Mouse (Mus musculus) embryonic facial prominence, embryonic 13.5 days (tissue): Measurements from ENCODE around the gene Rpl9-ps6. TPM values are rescaled to one million over a fixed set of nuclear protein-coding genes. Genes with fewer than 3 reads are reported as not detected.

ENCODE experiments used
- ATAC-seq: fragments of 200-750 bp; cut with Nextera tagmentation; 2 replicates; pipeline ENCODE4 v1.8.0; 2017; ENCODE audit warnings: low read depth; ENCODE audit not compliant: insufficient number of reproducible peaks, insufficient read depth, low FRiP score, low TSS enrichment
- H3K27ac ChIP-seq: fragments of 300-500 bp; sonication (generic); 2 replicates; pipeline ENCODE4 v1.5.1; 2015; ENCODE audit warnings: moderate library complexity, mild to moderate bottlenecking, inconsistent platforms
- H3K27me3 ChIP-seq: fragments of 300-500 bp; sonication (generic); 2 replicates; pipeline ENCODE4 v1.6.1; 2015; ENCODE audit warnings: mild to moderate bottlenecking, inconsistent platforms
- H3K36me3 ChIP-seq: fragments of 300-500 bp; sonication (generic); 2 replicates; pipeline ENCODE4 v1.6.1; 2015; ENCODE audit warnings: mild to moderate bottlenecking, inconsistent platforms
- H3K4me1 ChIP-seq: fragments of 300-500 bp; sonication (generic); 2 replicates; pipeline ENCODE4 v1.6.1; 2015; ENCODE audit warnings: inconsistent platforms
- H3K4me2 ChIP-seq: fragments of 300-500 bp; sonication (generic); 2 replicates; pipeline ENCODE4 v1.6.1; 2015; ENCODE audit warnings: moderate library complexity, mild to moderate bottlenecking, inconsistent platforms
- H3K4me3 ChIP-seq: fragments of 300-500 bp; sonication (generic); 2 replicates; pipeline ENCODE4 v1.5.1; 2015; ENCODE audit warnings: mild to moderate bottlenecking, inconsistent platforms
- H3K9ac ChIP-seq: fragments of 300-500 bp; sonication (generic); 2 replicates; pipeline ENCODE4 v1.6.1; 2015; ENCODE audit warnings: mild to moderate bottlenecking, inconsistent platforms
- H3K9me3 ChIP-seq: fragments of 300-500 bp; sonication (generic); 2 replicates; pipeline ENCODE4 v1.6.1; 2016; ENCODE audit warnings: inconsistent platforms
- WGBS: fragments of 180-500 bp; shearing (Covaris S2); methylation state at CpG from one replicate; pipeline ENCODE4 v1.1.7; 2015; ENCODE audit warnings: mixed read lengths; 5-methylcytosine and 5-hydroxymethylcytosine counted together
- polyA plus RNA-seq: library from polyadenylated mRNA; unstranded; fragments of >200 nt; fragmentation: Nextera tagmentation; extraction: Ambion mirVana; gene quantifications from 2 replicates; pipeline ENCODE4 v1.2.1, GENCODE M21; 2015

The Rpl9-ps6 gene
- polyA plus RNA-seq, result 151 and 233 TPM in 2 replicates

GRCm38 (mm10) chr19:32466478-32466877 is at the start of gene Rpl9-ps6:
Gene Rpl9-ps6 (minus strand): TSS chr19:32466578.
- no peak within 1 kb of the TSS for H3K27ac ChIP-seq
- no peak for ATAC-seq
- no peaks in the 10 kb centered on the region for H3K4me1 ChIP-seq
- H3K4me3 ChIP-seq, result no peak within 1 kb of the TSS
- no peak within 1 kb of the TSS for H3K4me2 ChIP-seq
- H3K36me3 ChIP-seq, result no peaks in the 10 kb centered on the region
- no peak within 1 kb of the TSS for H3K9ac ChIP-seq
- WGBS, result 74% methylated on average over 6 of the region's 6 CpGs
- H3K9me3 ChIP-seq, result no peaks in the 10 kb centered on the region
- H3K27me3 ChIP-seq, result no peaks in the 10 kb centered on the region

GRCm38 (mm10) chr19:32512518-32512917 is 46.1 kb upstream of the Rpl9-ps6 start:
- peaks cover 73% of the 10 kb centered on the region for H3K36me3 ChIP-seq
- no peak overlapping the region for H3K4me3 ChIP-seq
- H3K4me1 ChIP-seq, result 0 out of 2 replicates have a peak, but pooled peaks cover 3% of the 10 kb centered on the region
- H3K9me3 ChIP-seq, result peaks cover 5% of the 10 kb centered on the region; the same call in 1 of the 2 replicates
- WGBS, result 41% methylated on average over 1 of the region's 1 CpGs
- no peaks in the 10 kb centered on the region for H3K27me3 ChIP-seq
- no peak overlapping the region for H3K9ac ChIP-seq
- no peak overlapping the region for H3K4me2 ChIP-seq
- H3K27ac ChIP-seq, result no peak overlapping the region
- no peak for ATAC-seq

- Histone ChIP-seq H3K36me3 (peaks cover 64% of the 10 kb centered on the region), H3K4me2 (no peak overlapping the region), H3K9me3 (peaks cover 5% of the 10 kb centered on the region; the same call in 1 of the 2 replicates), H3K9ac (no peak overlapping the region), H3K27me3 (no peaks in the 10 kb centered on the region), H3K4me1 (0 out of 2 replicates have a peak, but pooled peaks cover 9% of the 10 kb centered on the region), H3K4me3 (no peak overlapping the region), H3K27ac (no peak overlapping the region)
- 96% methylated on average over 6 of the region's 6 CpGs for WGBS
- ATAC-seq, result no peak
Observed at GRCm38 (mm10) chr19:32510962-32511361, 44.6 kb upstream of the Rpl9-ps6 start.

- Histone ChIP-seq H3K27ac (no peak overlapping the region), H3K9ac (no peak overlapping the region), H3K4me2 (no peak overlapping the region), H3K4me3 (no peak overlapping the region), H3K27me3 (no peaks in the 10 kb centered on the region), H3K9me3 (peaks cover 5% of the 10 kb centered on the region; the same call in 1 of the 2 replicates), H3K36me3 (peaks cover 59% of the 10 kb centered on the region), H3K4me1 (0 out of 2 replicates have a peak, but pooled peaks cover 9% of the 10 kb centered on the region)
- no peak for ATAC-seq
- 77% methylated on average over 3 of the region's 3 CpGs for WGBS
Observed at GRCm38 (mm10) chr19:32510267-32510666, 43.9 kb upstream of the Rpl9-ps6 start.

- H3K9me3 ChIP-seq, result peaks cover 5% of the 10 kb centered on the region; the same call in 1 of the 2 replicates
- H3K36me3 ChIP-seq, result peaks cover 43% of the 10 kb centered on the region
- H3K4me3 ChIP-seq, result no peak overlapping the region
- H3K4me1 ChIP-seq, result 0 out of 2 replicates have a peak, but pooled peaks cover 9% of the 10 kb centered on the region
- H3K4me2 ChIP-seq, result no peak overlapping the region
- no peak overlapping the region for H3K9ac ChIP-seq
- no peaks in the 10 kb centered on the region for H3K27me3 ChIP-seq
- WGBS, result 83% methylated on average over 9 of the region's 9 CpGs
- H3K27ac ChIP-seq, result no peak overlapping the region
- no peak for ATAC-seq
Observed at GRCm38 (mm10) chr19:32507526-32507925, 41.1 kb upstream of the Rpl9-ps6 start.

- Histone ChIP-seq H3K4me1 (0 out of 2 replicates have a peak, but pooled peaks cover 9% of the 10 kb centered on the region), H3K9ac (no peak overlapping the region), H3K4me3 (no peak overlapping the region), H3K36me3 (peaks cover 39% of the 10 kb centered on the region), H3K27me3 (no peaks in the 10 kb centered on the region), H3K4me2 (no peak overlapping the region), H3K27ac (no peak overlapping the region), H3K9me3 (peaks cover 3% of the 10 kb centered on the region; the same call in 1 of the 2 replicates)
- 83% methylated on average over 6 of the region's 6 CpGs for WGBS
- no peak for ATAC-seq
Observed at GRCm38 (mm10) chr19:32507100-32507499, 40.7 kb upstream of the Rpl9-ps6 start.

- no peak overlapping the region for H3K4me3 ChIP-seq
- 78% methylated on average over 5 of the region's 5 CpGs for WGBS
- H3K9ac ChIP-seq, result no peak overlapping the region
- no peaks in the 10 kb centered on the region for H3K27me3 ChIP-seq
- no peak overlapping the region for H3K4me2 ChIP-seq
- 0 out of 2 replicates have a peak, but pooled peaks cover 9% of the 10 kb centered on the region for H3K4me1 ChIP-seq
- H3K9me3 ChIP-seq, result no peaks in the 10 kb centered on the region
- ATAC-seq, result no peak
- H3K27ac ChIP-seq, result no peak overlapping the region
- peaks cover 36% of the 10 kb centered on the region for H3K36me3 ChIP-seq
Observed at GRCm38 (mm10) chr19:32506514-32506913, 40.1 kb upstream of the Rpl9-ps6 start.

GRCm38 (mm10) chr19:32506081-32506480 is 39.7 kb upstream of the Rpl9-ps6 start:
- Histone ChIP-seq H3K36me3 (peaks cover 32% of the 10 kb centered on the region), H3K27me3 (no peaks in the 10 kb centered on the region), H3K4me3 (no peak overlapping the region), H3K27ac (no peak overlapping the region), H3K9ac (no peak overlapping the region), H3K4me2 (no peak overlapping the region), H3K9me3 (no peaks in the 10 kb centered on the region), H3K4me1 (0 out of 2 replicates have a peak, but pooled peaks cover 9% of the 10 kb centered on the region)
- no peak for ATAC-seq
- 80% methylated on average over 8 of the region's 8 CpGs for WGBS

- H3K9ac ChIP-seq, result no peak overlapping the region
- no peak overlapping the region for H3K27ac ChIP-seq
- H3K27me3 ChIP-seq, result no peaks in the 10 kb centered on the region
- no peaks in the 10 kb centered on the region for H3K4me1 ChIP-seq
- no peak for ATAC-seq
- no peak overlapping the region for H3K4me3 ChIP-seq
- peaks cover 24% of the 10 kb centered on the region for H3K36me3 ChIP-seq
- whole genome bisulfite sequencing, result 79% methylated on average over 6 of the region's 6 CpGs
- no peak overlapping the region for H3K4me2 ChIP-seq
- H3K9me3 ChIP-seq, result no peaks in the 10 kb centered on the region
Observed at GRCm38 (mm10) chr19:32501414-32501813, 35.0 kb upstream of the Rpl9-ps6 start.

GRCm38 (mm10) chr19:32498002-32498401 is 31.6 kb upstream of the Rpl9-ps6 start:
- 96% methylated on average over 5 of the region's 5 CpGs for WGBS
- Histone ChIP-seq H3K27ac (no peak overlapping the region), H3K4me2 (no peak overlapping the region), H3K9ac (no peak overlapping the region), H3K36me3 (peaks cover 36% of the 10 kb centered on the region), H3K4me1 (no peaks in the 10 kb centered on the region), H3K4me3 (no peak overlapping the region), H3K9me3 (no peaks in the 10 kb centered on the region), H3K27me3 (no peaks in the 10 kb centered on the region)
- no peak for ATAC-seq

GRCm38 (mm10) chr19:32497411-32497810 is 31.0 kb upstream of the Rpl9-ps6 start:
- H3K4me1 ChIP-seq, result no peaks in the 10 kb centered on the region
- peaks cover 42% of the 10 kb centered on the region for H3K36me3 ChIP-seq
- no peak overlapping the region for H3K4me3 ChIP-seq
- H3K27me3 ChIP-seq, result no peaks in the 10 kb centered on the region
- no peak overlapping the region for H3K4me2 ChIP-seq
- H3K9me3 ChIP-seq, result no peaks in the 10 kb centered on the region
- ATAC-seq, result no peak
- WGBS, result 84% methylated on average over 6 of the region's 6 CpGs
- no peak overlapping the region for H3K9ac ChIP-seq
- H3K27ac ChIP-seq, result no peak overlapping the region

GRCm38 (mm10) chr19:32495034-32495433 is 28.7 kb upstream of the Rpl9-ps6 start:
- 88% methylated on average over 11 of the region's 11 CpGs for WGBS
- H3K27ac ChIP-seq, result no peak overlapping the region
- no peaks in the 10 kb centered on the region for H3K27me3 ChIP-seq
- H3K4me1 ChIP-seq, result no peaks in the 10 kb centered on the region
- H3K4me2 ChIP-seq, result no peak overlapping the region
- H3K9ac ChIP-seq, result no peak overlapping the region
- H3K4me3 ChIP-seq, result no peak overlapping the region
- H3K9me3 ChIP-seq, result no peaks in the 10 kb centered on the region
- ATAC-seq, result no peak
- peaks cover 49% of the 10 kb centered on the region for H3K36me3 ChIP-seq
